Mouse (Mus musculus) pancreas, adult 10 weeks (tissue): ENCODE measurements around the gene Gm17087. TPM values are rescaled to one million over a fixed set of nuclear protein-coding genes. Genes with fewer than 3 reads are reported as not detected.

Experiments used
- polyA plus RNA-seq: library from polyadenylated mRNA; stranded (reverse); fragments of 350-450 nt; fragmentation: Illumina TruSeq; extraction: RNeasy Lipid Tissue Mini Kit (QIAGEN cat#74804); gene quantifications from one replicate; pipeline ENCODE4 v1.2.3, GENCODE M21; 2015; ENCODE audit warnings: low read depth, low replicate concordance; ENCODE audit not compliant: insufficient read depth

The Gm17087 gene
- not detected for polyA plus RNA-seq

DNA sequence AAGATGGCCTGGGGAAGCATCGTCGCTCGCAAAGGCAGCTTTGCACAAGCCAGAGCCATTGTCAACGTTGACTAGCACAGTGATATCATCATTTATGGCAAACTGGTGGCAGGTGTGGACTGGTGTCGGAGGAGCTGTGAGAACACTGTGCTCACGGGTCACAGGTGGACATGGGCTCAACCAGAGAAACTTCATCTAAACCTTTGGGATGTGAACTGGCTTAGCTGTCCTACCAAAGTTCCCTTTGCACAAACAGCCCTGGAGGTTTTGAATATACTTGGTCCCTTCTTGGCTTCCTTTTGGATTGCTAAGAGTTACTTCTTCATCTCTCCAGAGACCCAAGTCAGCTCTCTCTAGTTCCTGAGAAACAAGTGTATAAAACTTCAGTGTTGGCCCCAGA lies at the start of gene Gm17087:
Gene Gm17087, minus strand, starts transcription at position 101 of the 400 bp plus-strand sequence.

DNA sequence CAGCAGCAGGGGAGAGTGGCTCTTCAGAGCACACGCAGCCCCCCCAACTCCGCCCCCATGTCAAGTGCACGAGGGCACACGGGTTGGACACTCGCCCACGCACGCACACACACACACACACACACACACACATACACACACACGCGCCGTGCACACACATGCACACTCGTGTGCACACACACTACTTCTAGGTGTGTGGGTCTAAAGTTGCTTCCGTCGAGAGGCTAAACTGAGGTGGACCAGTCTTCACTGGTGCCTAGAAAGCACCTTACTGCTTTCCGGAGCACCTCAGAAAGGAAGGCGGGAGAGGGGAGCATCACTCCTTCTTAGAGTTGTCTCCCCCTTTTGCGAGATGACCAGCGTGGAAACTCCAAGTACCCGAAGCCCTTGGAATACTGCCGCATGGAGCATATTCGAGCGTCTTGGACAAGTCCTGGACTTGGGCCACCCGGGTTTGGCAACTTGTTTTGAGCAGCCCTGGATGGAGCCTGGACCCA lies 41.5 kb downstream of the Gm17087 start, which contains the start of gene Pde10a:
Gene Pde10a, plus strand, starts transcription at position 148 of the 497 bp plus-strand sequence.

Other genes with a start within 250 kb of the Gm17087 start
- not detected for gene Prr18, start 229.5 kb downstream of the Gm17087 start, polyA plus RNA-seq
- 1.6 TPM for gene T2, start 211.0 kb downstream of the Gm17087 start, polyA plus RNA-seq
- gene T, start 132.5 kb downstream of the Gm17087 start, polyA plus RNA-seq, result not detected
- 1.1 TPM for gene Pde10a, start 41.6 kb downstream of the Gm17087 start, polyA plus RNA-seq